1 mouse cellular context compared by ENCODE assay signal in genomic region chr17:24887291-24888080, GRCm38 (mm10).
TF ChIP-seq lines count a peak whose summit lies in the region.

No protein-coding gene starts in this region.

TF ChIP-seq in CH12.LX, 34 proteins besides CTCF, POLR2A, EP300 and RAD21:
- TF ChIP-seq E2F4 (IDR thresholded peaks at IDR 0.05; ENCODE audit: insufficient replicate concordance, low read depth, low read length) (no peak), NELFE (IDR thresholded peaks at IDR 0.05; ENCODE audit: low read depth, low read length) (no peak), SIN3A (IDR thresholded peaks at IDR 0.05; ENCODE audit: low read length) (no peak)
